Mouse (Mus musculus) embryonic facial prominence, embryonic 12.5 days (tissue): Measurements from ENCODE around the gene Cgnl1. TPM values are rescaled to one million over a fixed set of nuclear protein-coding genes. Genes with fewer than 3 reads are reported as not detected.

Experiments
- ATAC-seq: fragments of 200-750 bp; cut with Nextera tagmentation; 2 replicates; pipeline ENCODE4 v1.8.0; 2017; ENCODE audit not compliant: insufficient number of reproducible peaks, insufficient read depth, low FRiP score, low TSS enrichment
- H3K27ac ChIP-seq: fragments of 300-500 bp; sonication (generic); 2 replicates; pipeline ENCODE4 v1.5.1; 2016; ENCODE audit warnings: mild to moderate bottlenecking
- H3K27me3 ChIP-seq: fragments of 300-500 bp; sonication (generic); 2 replicates; pipeline ENCODE4 v1.6.1; 2016; ENCODE audit warnings: mild to moderate bottlenecking, moderate library complexity
- H3K36me3 ChIP-seq: fragments of 300-500 bp; sonication (generic); 2 replicates; pipeline ENCODE4 v1.6.1; 2016; ENCODE audit warnings: mild to moderate bottlenecking
- H3K4me1 ChIP-seq: fragments of 300-500 bp; sonication (generic); 2 replicates; pipeline ENCODE4 v1.6.1; 2016
- H3K4me2 ChIP-seq: fragments of 300-500 bp; sonication (generic); replicated peaks from 2 replicates; pipeline ENCODE4 v1.6.1; 2016; ENCODE audit warnings: mild to moderate bottlenecking, moderate library complexity
- H3K4me3 ChIP-seq: fragments of 300-500 bp; sonication (generic); 2 replicates; pipeline ENCODE4 v1.5.1; 2016; ENCODE audit warnings: mild to moderate bottlenecking
- H3K9ac ChIP-seq: fragments of 300-500 bp; sonication (generic); 2 replicates; pipeline ENCODE4 v1.6.1; 2016; ENCODE audit warnings: mild to moderate bottlenecking, moderate library complexity
- H3K9me3 ChIP-seq: fragments of 300-500 bp; sonication (generic); 2 replicates; pipeline ENCODE4 v1.6.1; 2016; ENCODE audit warnings: mild to moderate bottlenecking, moderate library complexity
- WGBS: fragments of 180-500 bp; shearing (Covaris S2); methylation state at CpG from one replicate; pipeline ENCODE4 v1.1.7; 2016; 5-methylcytosine and 5-hydroxymethylcytosine counted together
- polyA plus RNA-seq: library from polyadenylated mRNA; unstranded; fragments of >200 nt; fragmentation: Nextera tagmentation; extraction: Ambion mirVana; gene quantifications from 2 replicates; pipeline ENCODE4 v1.2.1, GENCODE M21; 2016

The Cgnl1 gene
- polyA plus RNA-seq, 1 experiment from 2014 or later: 9.6 TPM

GRCm38 (mm10) chr9:71750015-71750672, 21.3 kb downstream of the Cgnl1 start:
- Histone ChIP-seq H3K36me3 (no peaks in the 10 kb centered on the region), H3K27me3 (no peaks in the 10 kb centered on the region), H3K9ac (no peak overlapping the region), H3K4me3 (no peak overlapping the region), H3K4me2 (no peak overlapping the region), H3K27ac (no peak overlapping the region), H3K9me3 (no peaks in the 10 kb centered on the region), H3K4me1 (peaks cover 22% of the 10 kb centered on the region)
- ATAC-seq: no peak
- WGBS: 16% methylated on average over 4 of the region's 4 CpGs

DNA sequence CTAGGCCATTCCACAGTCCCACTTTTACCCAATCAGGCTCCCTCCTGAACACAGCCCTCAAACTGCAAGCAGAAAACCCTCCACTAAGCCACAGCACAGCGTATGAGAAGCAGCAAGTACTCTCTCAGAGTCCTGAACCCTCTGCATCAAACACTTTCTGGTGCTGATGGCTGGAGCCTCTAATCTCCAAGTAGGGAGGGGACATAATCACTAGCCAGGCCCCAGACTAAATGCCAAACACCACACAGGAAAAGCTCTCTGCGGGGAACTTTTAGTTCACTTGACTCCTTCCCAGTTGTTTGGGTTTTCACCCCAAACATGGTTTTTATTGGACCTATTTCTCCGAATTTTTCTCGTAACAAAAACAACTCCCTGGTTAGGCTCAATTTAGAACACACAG, 25.0 kb downstream of the Cgnl1 start:
- no peaks in the 10 kb centered on the region for H3K27me3 ChIP-seq
- H3K4me2 ChIP-seq: no peak overlapping the region
- H3K9ac ChIP-seq: no peak overlapping the region
- H3K36me3 ChIP-seq: no peaks in the 10 kb centered on the region
- H3K4me3 ChIP-seq: no peak overlapping the region
- peaks cover 8% of the 10 kb centered on the region for H3K4me1 ChIP-seq
- ATAC-seq: no peak
- no peak overlapping the region for H3K27ac ChIP-seq
- no peaks in the 10 kb centered on the region for H3K9me3 ChIP-seq
- 50% methylated on average over 4 of the region's 4 CpGs for WGBS

DNA sequence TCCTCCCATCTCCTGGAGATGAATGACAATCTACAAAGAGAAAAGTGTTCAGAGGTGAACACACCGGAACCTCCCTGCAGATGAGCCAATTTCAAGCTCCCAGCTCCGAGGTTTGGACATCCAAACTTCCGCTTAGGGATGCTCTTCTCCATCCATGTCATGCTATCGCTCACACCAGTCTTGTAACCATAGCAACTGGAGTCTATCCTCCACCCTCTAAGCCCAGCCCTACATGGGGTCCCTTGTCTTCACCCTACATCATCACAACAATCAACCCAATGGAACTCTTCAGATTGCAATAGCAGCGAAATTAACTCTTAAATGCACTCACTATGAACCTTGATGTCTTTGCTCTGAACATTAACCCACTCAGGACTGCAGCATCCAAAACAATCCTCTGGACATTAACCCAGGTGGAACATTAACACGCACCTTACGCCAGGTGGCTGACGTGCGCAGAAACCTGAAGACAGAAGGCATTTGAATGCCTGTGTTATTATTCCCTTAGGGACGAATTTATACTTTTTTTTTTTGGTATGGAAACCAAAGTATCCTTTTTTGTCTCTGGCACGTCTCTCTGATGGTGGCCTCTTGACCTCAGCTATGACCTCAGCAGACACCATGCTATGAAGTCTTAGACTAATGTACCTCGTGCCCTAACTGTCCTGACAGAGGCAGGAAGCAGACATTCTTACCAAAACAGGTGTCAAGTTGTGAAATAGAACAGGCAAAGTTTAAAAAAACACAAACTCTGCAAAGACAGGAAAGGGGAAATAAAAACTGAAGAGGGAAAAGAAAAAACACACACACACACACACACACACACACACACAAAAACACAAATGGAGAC, 33.1 kb downstream of the Cgnl1 start:
- no peaks in the 10 kb centered on the region for H3K36me3 ChIP-seq
- no peak overlapping the region for H3K4me2 ChIP-seq
- no peak overlapping the region for H3K27ac ChIP-seq
- no peaks in the 10 kb centered on the region for H3K9me3 ChIP-seq
- WGBS: 62% methylated on average over 12 of the region's 12 CpGs
- no peaks in the 10 kb centered on the region for H3K27me3 ChIP-seq
- no peak overlapping the region for H3K4me3 ChIP-seq
- no peak for ATAC-seq
- H3K4me1 ChIP-seq: no peaks in the 10 kb centered on the region
- H3K9ac ChIP-seq: no peak overlapping the region

DNA sequence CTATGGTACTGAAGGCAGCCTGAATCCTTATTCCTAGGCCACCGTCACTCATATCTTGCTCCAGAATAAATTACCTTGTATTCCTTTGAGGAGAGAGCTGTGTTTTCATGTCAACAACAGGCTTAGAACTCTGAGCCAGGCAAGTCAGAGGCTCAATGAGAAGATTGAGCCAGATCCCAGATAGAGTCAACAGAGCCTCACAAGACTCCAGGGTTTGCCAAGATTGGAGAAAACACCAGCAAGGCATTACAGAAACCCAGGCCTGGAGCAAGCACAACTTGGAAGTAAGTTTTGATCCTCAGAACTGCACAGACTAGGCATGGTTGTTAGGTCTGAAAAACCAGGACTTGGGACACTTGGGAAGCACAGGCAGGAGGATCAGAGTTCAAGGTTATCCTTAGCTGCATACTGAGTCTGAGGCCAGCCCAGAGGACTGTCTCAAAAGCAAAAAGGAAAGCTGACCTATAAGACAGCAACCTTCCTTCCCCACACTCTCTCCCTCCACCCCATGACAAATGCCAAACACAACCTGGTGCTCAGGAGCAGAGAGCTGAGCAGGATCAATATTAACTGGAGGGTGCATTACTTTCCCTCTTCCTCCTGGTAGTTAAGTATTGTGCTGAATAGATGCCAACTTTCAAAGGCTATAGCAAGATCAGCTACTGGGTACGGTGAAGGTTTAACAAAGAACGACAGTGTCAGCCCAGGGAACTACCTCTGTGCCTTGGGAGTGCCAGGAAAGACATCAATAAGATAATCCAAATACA, 34.0 kb downstream of the Cgnl1 start:
- 65% methylated on average over 3 of the region's 3 CpGs for WGBS
- Histone ChIP-seq H3K9me3 (no peaks in the 10 kb centered on the region), H3K9ac (no peak overlapping the region), H3K27me3 (no peaks in the 10 kb centered on the region), H3K4me2 (no peak overlapping the region), H3K27ac (no peak overlapping the region), H3K4me3 (no peak overlapping the region), H3K36me3 (no peaks in the 10 kb centered on the region), H3K4me1 (no peaks in the 10 kb centered on the region)
- ATAC-seq: no peak

DNA sequence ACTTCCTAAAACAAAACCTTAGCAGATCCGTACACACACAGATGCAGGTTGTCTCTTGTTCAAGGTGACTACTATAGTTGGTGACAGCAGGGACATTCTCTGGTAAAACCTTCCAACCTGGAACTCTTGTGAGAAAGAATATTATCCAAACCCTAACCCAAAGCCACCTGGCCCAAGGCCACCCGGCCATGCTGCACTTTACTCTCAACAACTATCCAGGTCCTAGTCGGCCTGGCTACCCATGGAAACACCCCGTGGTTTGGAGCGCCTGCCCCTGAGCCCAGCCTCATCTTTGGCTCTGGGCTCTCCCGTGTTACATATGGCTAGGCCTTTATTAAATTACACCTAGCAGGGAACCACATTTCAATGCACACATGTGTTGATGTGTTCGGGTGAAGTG, 35.5 kb downstream of the Cgnl1 start:
- ATAC-seq: no peak
- H3K9ac ChIP-seq: no peak overlapping the region
- no peak overlapping the region for H3K27ac ChIP-seq
- H3K4me2 ChIP-seq: no peak overlapping the region
- H3K27me3 ChIP-seq: no peaks in the 10 kb centered on the region
- H3K4me1 ChIP-seq: no peaks in the 10 kb centered on the region
- H3K9me3 ChIP-seq: no peaks in the 10 kb centered on the region
- no peak overlapping the region for H3K4me3 ChIP-seq
- no peaks in the 10 kb centered on the region for H3K36me3 ChIP-seq
- 81% methylated on average over 7 of the region's 7 CpGs for WGBS

GRCm38 (mm10) chr9:71733559-71733958, 37.8 kb downstream of the Cgnl1 start:
- H3K4me1 ChIP-seq: peaks cover 3% of the 10 kb centered on the region; the same call in 1 of the 2 replicates
- H3K27ac ChIP-seq: no peak overlapping the region
- no peak overlapping the region for H3K4me2 ChIP-seq
- no peak for ATAC-seq
- H3K27me3 ChIP-seq: no peaks in the 10 kb centered on the region
- H3K4me3 ChIP-seq: no peak overlapping the region
- no peaks in the 10 kb centered on the region for H3K9me3 ChIP-seq
- WGBS: 77% methylated on average over 2 of the region's 2 CpGs
- no peaks in the 10 kb centered on the region for H3K36me3 ChIP-seq
- H3K9ac ChIP-seq: no peak overlapping the region

DNA sequence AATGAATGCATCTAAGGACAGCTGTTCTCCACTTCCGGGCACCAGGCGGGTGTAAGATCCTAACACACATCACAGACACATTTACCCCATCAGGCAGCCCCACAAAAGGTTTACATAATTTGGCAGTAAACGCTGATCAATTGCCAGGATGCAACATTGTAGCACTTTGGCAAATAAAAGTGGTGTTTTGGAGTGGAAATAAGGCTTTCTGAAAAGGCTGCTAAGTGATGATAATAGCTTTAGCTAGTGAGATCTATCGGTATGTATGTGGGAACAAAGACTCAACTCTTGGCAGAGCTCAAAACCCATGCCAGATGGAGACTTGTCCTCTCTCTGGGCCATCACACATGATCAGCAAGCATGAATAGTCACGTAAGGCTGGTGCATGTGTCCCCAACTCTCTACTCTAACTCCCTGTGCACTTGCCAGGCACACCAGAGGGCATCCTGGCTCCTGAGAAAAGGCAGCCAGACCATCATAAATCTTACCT, 42.5 kb downstream of the Cgnl1 start:
- Histone ChIP-seq H3K36me3 (0 out of 2 replicates have a peak, but pooled peaks cover 8% of the 10 kb centered on the region), H3K27me3 (no peaks in the 10 kb centered on the region), H3K4me3 (no peak overlapping the region), H3K9me3 (no peaks in the 10 kb centered on the region), H3K27ac (no peak overlapping the region), H3K9ac (no peak overlapping the region), H3K4me2 (no peak overlapping the region), H3K4me1 (peaks cover 3% of the 10 kb centered on the region; the same call in 1 of the 2 replicates)
- 87% methylated on average over 5 of the region's 5 CpGs for WGBS
- no peak for ATAC-seq

DNA sequence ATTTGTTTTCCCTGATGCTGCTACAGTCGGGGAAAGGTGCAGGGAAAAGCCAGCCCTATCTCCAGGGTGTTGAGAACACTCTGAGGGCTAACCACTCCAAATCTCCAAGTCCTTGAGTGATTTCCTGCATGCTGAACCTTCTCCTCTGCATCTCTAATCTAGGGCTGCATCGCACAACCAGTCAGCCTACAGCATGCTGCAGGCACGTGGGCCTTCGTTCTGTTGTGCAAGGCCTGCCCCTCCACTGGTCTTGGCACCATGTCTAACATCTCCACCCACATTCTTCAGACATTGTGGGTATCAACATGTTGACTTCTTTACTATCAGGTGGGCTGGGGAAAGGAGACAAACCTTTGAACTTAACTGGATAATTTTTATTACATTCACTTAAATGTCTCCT, 44.2 kb downstream of the Cgnl1 start:
- 86% methylated on average over 4 of the region's 4 CpGs for WGBS
- ATAC-seq: no peak
- Histone ChIP-seq H3K36me3 (0 out of 2 replicates have a peak, but pooled peaks cover 8% of the 10 kb centered on the region), H3K4me3 (no peak overlapping the region), H3K27me3 (no peaks in the 10 kb centered on the region), H3K4me2 (no peak overlapping the region), H3K27ac (no peak overlapping the region), H3K9ac (no peak overlapping the region), H3K4me1 (peaks cover 3% of the 10 kb centered on the region; the same call in 1 of the 2 replicates), H3K9me3 (no peaks in the 10 kb centered on the region)

DNA sequence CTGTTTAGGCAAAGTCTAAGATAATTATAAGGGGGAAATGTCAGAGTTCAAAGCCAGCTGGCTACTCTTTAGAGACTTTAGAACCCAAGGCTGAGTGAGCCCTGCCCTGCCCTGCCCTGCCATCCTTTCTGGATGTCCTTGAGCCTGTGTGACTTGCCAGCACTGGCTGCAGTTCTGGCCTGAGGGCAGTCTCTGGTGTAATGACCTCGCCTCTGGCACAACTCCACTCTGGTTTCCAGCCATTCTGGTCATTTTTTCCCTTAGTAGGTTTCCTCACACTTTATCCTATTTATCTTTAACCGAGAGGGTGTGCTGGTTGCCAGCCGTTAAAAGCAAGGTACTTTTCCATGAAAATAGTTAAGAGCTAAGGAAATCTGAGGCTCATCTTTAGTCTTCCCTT, 45.3 kb downstream of the Cgnl1 start:
- WGBS: 86% methylated on average over 3 of the region's 3 CpGs
- H3K27ac ChIP-seq: no peak overlapping the region
- no peak for ATAC-seq
- no peaks in the 10 kb centered on the region for H3K27me3 ChIP-seq
- H3K4me2 ChIP-seq: no peak overlapping the region
- H3K4me1 ChIP-seq: peaks cover 3% of the 10 kb centered on the region; the same call in 1 of the 2 replicates
- H3K9me3 ChIP-seq: no peaks in the 10 kb centered on the region
- H3K36me3 ChIP-seq: 0 out of 2 replicates have a peak, but pooled peaks cover 8% of the 10 kb centered on the region
- H3K4me3 ChIP-seq: no peak overlapping the region
- H3K9ac ChIP-seq: no peak overlapping the region

DNA sequence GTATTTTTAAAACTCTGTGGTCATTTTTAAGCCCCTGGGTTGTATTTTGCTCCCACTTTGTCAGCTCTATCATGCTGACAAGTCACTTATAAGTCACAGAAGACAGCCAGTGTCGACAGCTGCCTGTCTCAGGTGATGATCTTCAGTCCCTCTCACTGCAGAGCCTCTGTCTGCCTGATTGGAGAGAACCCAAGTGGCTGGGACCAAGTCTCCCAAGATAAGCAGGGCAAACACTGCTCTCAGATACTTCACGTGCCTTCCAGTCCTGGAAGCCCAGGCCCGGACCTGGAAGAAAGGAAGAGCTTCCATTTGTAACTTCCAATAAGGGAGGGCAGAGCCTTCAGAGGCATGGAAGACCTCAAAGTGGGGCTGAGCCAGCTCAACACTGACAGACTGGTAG, 49.0 kb downstream of the Cgnl1 start:
- H3K4me3 ChIP-seq: no peak overlapping the region
- H3K27me3 ChIP-seq: no peaks in the 10 kb centered on the region
- no peak overlapping the region for H3K9ac ChIP-seq
- peaks cover 9% of the 10 kb centered on the region for H3K4me1 ChIP-seq
- H3K9me3 ChIP-seq: no peaks in the 10 kb centered on the region
- WGBS: 72% methylated on average over 3 of the region's 3 CpGs
- H3K4me2 ChIP-seq: no peak overlapping the region
- no peak overlapping the region for H3K27ac ChIP-seq
- 0 out of 2 replicates have a peak, but pooled peaks cover 8% of the 10 kb centered on the region for H3K36me3 ChIP-seq
- no peak for ATAC-seq

DNA sequence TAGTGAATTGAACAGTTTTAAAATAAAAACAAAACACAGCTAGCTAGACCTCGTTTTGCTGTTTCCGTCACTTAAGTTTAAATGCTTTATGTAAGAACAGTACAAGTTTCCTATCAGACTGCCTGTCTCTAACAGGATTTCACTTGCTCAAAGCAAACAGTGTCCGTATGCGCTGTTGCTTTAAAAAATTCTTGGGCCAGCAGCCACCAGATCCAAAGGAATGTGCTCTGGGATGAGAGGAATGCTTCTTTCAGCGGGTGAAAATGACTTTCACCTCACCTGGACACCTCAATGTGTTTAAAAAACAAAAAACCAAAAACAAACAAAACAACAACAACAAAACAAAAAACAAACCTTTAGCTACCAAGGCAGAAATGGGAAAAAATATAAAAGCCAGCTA, 54.4 kb downstream of the Cgnl1 start:
- no peak for ATAC-seq

More for the DNA sequence above, 54.4 kb downstream of the Cgnl1 start:
- H3K4me1 ChIP-seq: peaks cover 18% of the 10 kb centered on the region
- WGBS: 49% methylated on average over 5 of the region's 5 CpGs
- H3K4me2 ChIP-seq: no peak overlapping the region
- no peaks in the 10 kb centered on the region for H3K9me3 ChIP-seq
- no peak overlapping the region for H3K4me3 ChIP-seq
- no peaks in the 10 kb centered on the region for H3K27me3 ChIP-seq
- H3K36me3 ChIP-seq: peaks cover 10% of the 10 kb centered on the region; the same call in 1 of the 2 replicates
- H3K9ac ChIP-seq: no peak overlapping the region
- no peak overlapping the region for H3K27ac ChIP-seq
